Mouse (Mus musculus) thymus, adult 2 months (tissue): ENCODE data around the gene Ndufs8.

Experiments
- CTCF ChIP-seq: fragments of 200-500 bp; IDR thresholded peaks from 2 replicates; pipeline ENCODE4 v1.5.1; 2012; ENCODE audit warnings: mild to moderate bottlenecking, control low read depth, low read length, moderate library complexity, borderline replicate concordance; ENCODE audit not compliant: control insufficient read depth, poor library complexity, insufficient read depth; ENCODE audit errors: extremely low read depth
- POLR2A ChIP-seq: fragments of 200-500 bp; IDR thresholded peaks from 2 replicates; pipeline ENCODE4 v1.6.1; 2012; ENCODE audit warnings: mild to moderate bottlenecking, low read length, control low read depth, moderate library complexity; ENCODE audit not compliant: control insufficient read depth, poor library complexity, insufficient read depth; ENCODE audit errors: extremely low read depth

DNA sequence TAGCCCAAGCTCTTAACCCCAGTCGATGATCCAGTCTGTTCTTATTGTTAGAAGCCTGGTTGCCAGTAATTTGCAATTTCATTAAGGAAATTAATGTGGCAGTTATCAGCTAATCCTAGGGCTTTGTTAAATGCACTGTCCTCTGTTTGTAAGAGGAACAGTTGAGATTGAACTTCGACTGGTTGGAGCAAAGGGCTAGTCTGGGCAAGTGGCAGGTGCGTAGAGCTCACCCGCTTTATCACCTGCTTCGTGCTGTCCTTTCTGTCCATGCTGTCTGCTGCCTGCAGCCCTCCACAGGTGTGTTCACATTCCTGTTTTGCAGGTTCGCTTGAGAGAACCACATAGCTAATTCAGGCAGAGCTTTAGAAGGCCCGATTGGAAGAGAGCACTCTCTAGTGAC, 37.5 kb downstream of the Ndufs8 start:
- no peak for TF ChIP-seq CTCF
- TF ChIP-seq POLR2A, result no peak
